ENCODE assay signal across 15 mouse cellular contexts in genomic region chr19:55914614-55915211, GRCm38 (mm10).
DNase-seq lines count a peak whose midpoint lies in the region; ATAC-seq lines count a peak whose summit lies in the region.
"Had no signal": no experiment of that assay in that cellular context is flagged by ENCODE, and none has a peak within 500 bp of the region (broad histone marks: within the 10 kb centered on the region; RNA-seq: fewer than 3 reads in every experiment).

No protein-coding gene starts in this region.

- no peak overlapping the region for H3K9ac ChIP-seq in midbrain, embryonic 12.5 days (replicated peaks)
- no peak overlapping the region for H3K9ac ChIP-seq in embryonic facial prominence, embryonic 15.5 days
- no peak overlapping the region for H3K9ac ChIP-seq in limb, embryonic 11.5 days (ENCODE audit: low read length)
- H3K9ac ChIP-seq: embryonic facial prominence, embryonic 12.5 days had no signal

- WGBS in midbrain, embryonic 12.5 days, result 65% methylated on average over 20 of the region's 20 CpGs
- WGBS in midbrain, embryonic 10.5 days, result 93% methylated on average over 20 of the region's 20 CpGs
- 73% methylated on average over 20 of the region's 20 CpGs for WGBS in embryonic facial prominence, embryonic 15.5 days
- 69% methylated on average over 20 of the region's 20 CpGs for WGBS in limb, embryonic 11.5 days

- H3K4me1 ChIP-seq in midbrain, embryonic 12.5 days, result peaks cover 23% of the 10 kb centered on the region
- peaks cover 8% of the 10 kb centered on the region for H3K4me1 ChIP-seq in midbrain, embryonic 10.5 days
- peaks cover 14% of the 10 kb centered on the region; the same call in 1 of the 2 replicates for H3K4me1 ChIP-seq in embryonic facial prominence, embryonic 15.5 days
- H3K4me1 ChIP-seq in limb, embryonic 11.5 days (ENCODE audit: control insufficient read depth, insufficient read depth, low read length), result peaks cover 17% of the 10 kb centered on the region

- peak overlapping the region; percentile 63 for H3K27ac ChIP-seq in midbrain, embryonic 12.5 days (replicated peaks)
- no peak overlapping the region for H3K27ac ChIP-seq in midbrain, embryonic 10.5 days (replicated peaks)
- 0 out of 2 replicates have a peak overlapping the region, but pooled peaks have one; percentile 11 for H3K27ac ChIP-seq in embryonic facial prominence, embryonic 15.5 days (replicated peaks)
- H3K27ac ChIP-seq in limb, embryonic 11.5 days (replicated peaks; ENCODE audit: low read depth, low read length), result 0 out of 2 replicates have a peak overlapping the region, but pooled peaks have one; percentile 21
- H3K27ac ChIP-seq: embryonic facial prominence, embryonic 12.5 days; heart, adult 2 months had no signal

- peaks cover 2% of the 10 kb centered on the region; the same call in 1 of the 2 replicates for H3K27me3 ChIP-seq in midbrain, embryonic 12.5 days
- H3K27me3 ChIP-seq in midbrain, embryonic 10.5 days (ENCODE audit: low read depth, poor library complexity, severe bottlenecking), result peaks cover 13% of the 10 kb centered on the region; the same call in 1 of the 2 replicates
- H3K27me3 ChIP-seq in embryonic facial prominence, embryonic 15.5 days, result no peaks in the 10 kb centered on the region
- H3K27me3 ChIP-seq in limb, embryonic 11.5 days (ENCODE audit: control insufficient read depth, insufficient read depth, low read length), result no peaks in the 10 kb centered on the region
- H3K27me3 ChIP-seq: embryonic facial prominence, embryonic 12.5 days had no signal

- no peaks in the 10 kb centered on the region for H3K9me3 ChIP-seq in midbrain, embryonic 12.5 days
- H3K9me3 ChIP-seq in midbrain, embryonic 10.5 days (replicated peaks), result peaks cover 6% of the 10 kb centered on the region; the same call in 1 of the 2 replicates
- H3K9me3 ChIP-seq in embryonic facial prominence, embryonic 15.5 days (replicated peaks), result no peaks in the 10 kb centered on the region
- no peaks in the 10 kb centered on the region for H3K9me3 ChIP-seq in limb, embryonic 11.5 days (ENCODE audit: control insufficient read depth, low read length)
- H3K9me3 ChIP-seq: embryonic facial prominence, embryonic 12.5 days had no signal

- ATAC-seq in midbrain, embryonic 12.5 days (ENCODE audit: low FRiP score, low read depth), result peak; percentile 66
- no peak for ATAC-seq in embryonic facial prominence, embryonic 15.5 days (ENCODE audit: insufficient number of reproducible peaks, low FRiP score, low TSS enrichment, low read depth)
- no peak for ATAC-seq in limb, embryonic 11.5 days (ENCODE audit: insufficient number of reproducible peaks, low FRiP score, low TSS enrichment, low read depth)
- ATAC-seq in cerebellum, adult (ENCODE audit: insufficient number of reproducible peaks, low FRiP score, low TSS enrichment), result no peak
- ATAC-seq: lung, postnatal 0 days had no signal

- H3K4me2 ChIP-seq in midbrain, embryonic 12.5 days (replicated peaks), result no peak overlapping the region
- H3K4me2 ChIP-seq in embryonic facial prominence, embryonic 15.5 days (replicated peaks), result no peak overlapping the region
- H3K4me2 ChIP-seq in limb, embryonic 11.5 days (ENCODE audit: low read depth, severe bottlenecking), result no peak overlapping the region
- H3K4me2 ChIP-seq: embryonic facial prominence, embryonic 12.5 days had no signal

- DNase-seq in midbrain, embryonic 10.5 days (ENCODE audit: low spot score), result no peak
- DNase-seq in limb, embryonic 11.5 days (ENCODE audit: low spot score), result no peak
- DNase-seq in thymus, postnatal 14 days, result peak; percentile 41
- no peak for DNase-seq in heart, postnatal 4 days
- no peak for DNase-seq in gastrocnemius, adult 8-10 months (ENCODE audit: low spot score in 2 of 2)
- DNase-seq: adrenal gland, postnatal 36 days; cerebellum, adult 8-10 months; heart, adult 2 months; heart, postnatal 36 days; kidney, adult 9 months had no signal

- H3K4me3 ChIP-seq in midbrain, embryonic 12.5 days, result no peak overlapping the region
- no peak overlapping the region for H3K4me3 ChIP-seq in midbrain, embryonic 10.5 days
- H3K4me3 ChIP-seq in embryonic facial prominence, embryonic 15.5 days (replicated peaks), result no peak overlapping the region
- no peak overlapping the region for H3K4me3 ChIP-seq in limb, embryonic 11.5 days (ENCODE audit: low read depth, low read length)
- H3K4me3 ChIP-seq: embryonic facial prominence, embryonic 12.5 days; heart, adult 2 months had no signal

- peaks cover 53% of the 10 kb centered on the region for H3K36me3 ChIP-seq in midbrain, embryonic 12.5 days
- H3K36me3 ChIP-seq in midbrain, embryonic 10.5 days, result peaks cover 95% of the 10 kb centered on the region
- H3K36me3 ChIP-seq in embryonic facial prominence, embryonic 15.5 days, result peaks cover 53% of the 10 kb centered on the region
- H3K36me3 ChIP-seq in limb, embryonic 11.5 days (ENCODE audit: control insufficient read depth, insufficient read depth, low read length), result peaks cover 16% of the 10 kb centered on the region
